Mouse (Mus musculus): ENCODE measurements at regions not wholly inside any gene's neighbourhood (a gene's known extent, or its start where the extent isn't known, plus 50 kb on each side); places are given as distances from the start of the nearest gene placed in this dataset.

- no peak for TF ChIP-seq CTCF (IDR thresholded peaks at IDR 0.05; ENCODE audit: extremely low read depth, insufficient read length, insufficient replicate concordance, low read depth, low read length)
- no peak for TF ChIP-seq POLR2A (IDR thresholded peaks at IDR 0.05; ENCODE audit: low read depth, low read length)
Observed at GRCm38 (mm10) chr4:93927117-93927516, 591.8 kb upstream of the Tusc1 start.
